Mouse (Mus musculus) spleen, adult 2 months (tissue): ENCODE results near the gene Ikzf1.

Experiments
- CTCF ChIP-seq: fragments of 200-500 bp; IDR thresholded peaks from 2 replicates; pipeline ENCODE4 v1.5.1; 2011; ENCODE audit warnings: mild to moderate bottlenecking, inconsistent platforms; ENCODE audit not compliant: insufficient read depth, insufficient read length, insufficient replicate concordance; ENCODE audit errors: extremely low read depth
- POLR2A ChIP-seq: fragments of 200-500 bp; IDR thresholded peaks from 2 replicates; pipeline ENCODE4 v1.6.1; 2011; ENCODE audit warnings: low read depth, low read length, inconsistent platforms

DNA sequence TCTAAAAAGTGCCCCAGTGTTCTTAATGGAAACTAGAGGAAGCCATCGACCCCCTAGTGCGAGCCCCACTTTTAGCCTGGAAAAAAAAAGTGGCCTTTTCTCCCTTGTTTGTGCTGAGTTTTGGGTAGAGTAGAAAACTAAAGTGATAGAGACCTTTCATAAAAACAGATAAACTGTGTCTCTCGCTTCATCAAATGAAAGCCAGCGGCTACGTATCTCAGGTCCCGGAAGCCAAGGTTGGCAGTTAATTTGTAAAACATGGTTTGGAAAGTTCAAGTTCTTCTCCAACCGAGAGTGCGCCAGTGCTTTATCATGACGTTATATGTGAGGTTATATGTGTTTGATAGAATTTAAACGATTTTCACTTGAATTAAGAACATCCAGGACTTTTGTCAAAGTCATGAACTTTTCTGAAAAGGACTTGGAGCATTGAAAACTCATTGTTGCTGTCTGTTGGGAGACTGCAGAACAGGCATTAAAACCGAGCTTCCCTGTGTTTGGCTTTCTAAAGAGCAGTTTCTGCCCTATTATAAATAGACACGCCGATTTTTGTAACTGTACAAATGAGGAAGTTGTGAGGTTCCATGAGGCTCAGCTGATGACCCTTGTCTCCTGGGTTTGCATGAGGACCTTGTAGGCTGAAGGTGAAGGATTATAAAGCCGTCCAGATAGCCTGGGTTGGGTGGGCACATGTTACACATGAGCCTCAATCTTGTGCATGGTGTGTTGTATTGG is 6.7 kb downstream of the Ikzf1 start:
- TF ChIP-seq CTCF (no peak), POLR2A (peak; percentile 15; the same call in 1 of the 2 replicates)
